Mouse (Mus musculus) testis, adult 10 weeks (tissue): ENCODE results near the gene Atp8a1. TPM values are rescaled to one million over a fixed set of nuclear protein-coding genes. Genes with fewer than 3 reads are reported as not detected.

Experiments
- polyA plus RNA-seq: library from polyadenylated mRNA; stranded (reverse); fragments of 350-450 nt; fragmentation: Illumina TruSeq; extraction: RNeasy Lipid Tissue Mini Kit (QIAGEN cat#74804); gene quantifications from one replicate; pipeline ENCODE4 v1.2.3, GENCODE M21; 2014; ENCODE audit warnings: low read depth, low replicate concordance

Gene Atp8a1
- 3.9 TPM for polyA plus RNA-seq

DNA sequence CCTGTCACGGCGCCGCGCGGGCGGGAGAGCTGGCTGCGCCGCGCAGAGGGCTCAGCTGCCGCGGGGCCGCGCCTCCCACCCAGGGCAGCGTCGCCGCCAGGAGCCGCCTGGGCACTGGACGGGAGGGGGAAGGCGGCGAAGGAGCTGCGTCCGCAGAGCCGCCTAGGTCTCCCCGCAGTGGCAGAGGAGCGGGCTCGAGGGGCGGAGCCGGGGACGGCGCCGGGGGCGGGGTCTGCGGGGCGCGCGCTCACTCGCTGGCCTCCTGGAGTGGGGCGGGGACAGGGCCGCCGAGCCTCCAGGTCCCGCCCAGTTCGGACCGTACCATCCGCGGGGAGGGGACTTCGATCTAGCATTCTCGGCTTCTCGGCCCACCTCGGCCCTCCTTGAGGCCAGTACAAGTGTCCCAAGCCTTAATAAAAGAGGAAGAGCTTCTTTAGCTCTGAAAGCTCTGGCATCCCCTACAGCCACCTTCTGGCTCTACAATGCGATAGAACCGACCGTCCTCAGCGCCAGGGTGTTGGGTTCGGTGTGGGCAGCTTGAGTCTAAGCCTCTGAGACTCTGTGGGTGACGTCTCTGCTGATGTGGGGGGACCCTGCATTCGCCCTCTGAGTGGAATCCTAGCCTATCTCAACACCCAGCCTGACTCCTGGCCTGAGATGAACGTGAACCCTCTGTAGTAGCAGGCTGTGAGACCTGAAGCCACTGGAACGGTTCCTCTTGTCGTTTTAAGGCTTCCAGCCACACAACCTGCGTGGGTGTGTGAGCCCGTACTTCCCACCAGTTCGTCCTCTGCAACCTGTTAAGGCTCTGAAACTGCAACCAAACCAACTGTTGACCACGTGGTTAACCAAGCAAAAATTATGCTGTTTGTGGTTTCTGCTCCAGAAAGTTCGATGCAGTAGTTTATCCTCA is at the start of gene Atp8a1:
Gene Atp8a1, minus strand, starts transcription at position 182 of the 913 bp plus-strand sequence.

DNA sequence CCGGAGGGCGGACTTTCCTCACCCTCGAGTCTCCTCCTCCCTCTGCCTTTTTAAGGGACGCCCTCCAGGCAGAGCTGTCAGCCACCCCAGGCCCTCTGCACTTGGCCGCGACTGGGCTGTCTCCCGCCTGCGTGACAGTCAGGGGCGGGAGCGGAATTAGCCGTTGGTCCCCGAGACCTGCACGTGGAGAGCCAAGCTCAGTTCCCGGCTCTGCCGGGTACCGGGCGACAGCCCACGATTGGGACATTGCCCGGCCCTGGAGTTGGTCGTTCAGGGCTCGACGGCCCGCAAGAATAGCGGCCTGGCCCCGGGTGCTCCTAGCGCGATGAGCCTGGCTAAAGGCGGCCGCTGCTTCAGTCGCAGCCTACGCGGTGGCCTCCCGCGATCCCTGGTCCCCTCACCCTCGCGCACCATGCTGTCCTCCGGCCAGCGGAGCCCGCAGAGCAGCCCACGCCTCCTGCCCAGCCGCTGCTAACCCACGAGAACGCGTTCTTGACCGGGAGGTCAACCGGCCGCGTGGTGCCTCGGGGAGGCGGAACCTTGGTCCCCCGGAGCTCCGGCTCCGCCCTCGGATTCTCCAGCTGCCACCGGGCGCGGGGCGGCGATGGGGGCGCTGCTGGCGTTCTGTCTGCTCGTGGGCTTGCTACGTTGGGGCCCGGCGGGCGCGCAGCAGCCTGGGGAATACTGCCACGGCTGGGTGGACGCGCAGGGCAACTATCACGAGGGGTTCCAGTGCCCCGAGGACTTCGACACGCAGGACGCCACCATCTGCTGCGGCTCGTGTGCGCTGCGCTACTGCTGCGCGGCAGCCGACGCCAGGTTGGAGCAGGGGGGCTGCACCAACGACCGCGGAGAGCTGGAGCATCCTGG is 239.2 kb downstream of the Atp8a1 start, which contains the start of gene Shisa3:
Gene Shisa3, plus strand, starts transcription at position 79 of the 870 bp plus-strand sequence.

Other genes with a start within 250 kb of the Atp8a1 start
- 32.8 TPM for gene Shisa3, start 239.6 kb downstream of the Atp8a1 start, polyA plus RNA-seq
- 4.2 TPM for gene Gm5108, start 94.2 kb upstream of the Atp8a1 start, polyA plus RNA-seq
- not detected for gene Gm21905, start 99.0 kb upstream of the Atp8a1 start, polyA plus RNA-seq
- 0.20 TPM for gene Grxcr1, start 184.4 kb upstream of the Atp8a1 start, polyA plus RNA-seq